Mouse (Mus musculus) midbrain, embryonic 14.5 days (tissue): ENCODE results near the gene Miip. TPM values are rescaled to one million over a fixed set of nuclear protein-coding genes. Genes with fewer than 3 reads are reported as not detected.
"Not testable (repeated sequence)": the region's sequence is repeated elsewhere in the genome, so short reads cannot be mapped to it uniquely, and the experiment has no call there.

Experiments used
- ATAC-seq: fragments of 200-750 bp; cut with Nextera tagmentation; 2 replicates; pipeline ENCODE4 v1.8.0; 2017; ENCODE audit warnings: moderate number of reproducible peaks, moderate library complexity; ENCODE audit not compliant: low FRiP score, low TSS enrichment
- DNase-seq: peaks from one replicate; pipeline ENCODE4 v3.0.0-alpha.2; 2015
- H3K27ac ChIP-seq: fragments of 300-500 bp; sonication (generic); replicated peaks from 2 replicates; pipeline ENCODE4 v1.5.1; 2014; ENCODE audit warnings: mild to moderate bottlenecking, low read depth, low read length, moderate library complexity
- H3K27me3 ChIP-seq: fragments of 300-500 bp; sonication (generic); 2 replicates; pipeline ENCODE4 v1.6.1; 2014; ENCODE audit warnings: low read length, control low read depth, mixed read lengths; ENCODE audit not compliant: control insufficient read depth, insufficient read depth
- H3K36me3 ChIP-seq: fragments of 300-500 bp; sonication (generic); 2 replicates; pipeline ENCODE4 v1.6.1; 2014; ENCODE audit warnings: low read length, control low read depth; ENCODE audit not compliant: control insufficient read depth, insufficient read depth
- H3K4me1 ChIP-seq: fragments of 300-500 bp; sonication (generic); 2 replicates; pipeline ENCODE4 v1.6.1; 2014; ENCODE audit warnings: mild to moderate bottlenecking, antibody characterized with exemption, low read length, control low read depth; ENCODE audit not compliant: control insufficient read depth, insufficient read depth
- H3K4me2 ChIP-seq: fragments of 300-500 bp; sonication (generic); 2 replicates; pipeline ENCODE4 v1.6.1; 2014; ENCODE audit warnings: mild to moderate bottlenecking, low read length, moderate library complexity
- H3K4me3 ChIP-seq: fragments of 300-500 bp; sonication (generic); replicated peaks from 2 replicates; pipeline ENCODE4 v1.5.1; 2014; ENCODE audit warnings: low read depth, low read length
- H3K9ac ChIP-seq: fragments of 300-500 bp; sonication (generic); replicated peaks from 2 replicates; pipeline ENCODE4 v1.6.1; 2014; ENCODE audit warnings: mild to moderate bottlenecking, low read length, moderate library complexity
- H3K9me3 ChIP-seq: fragments of 300-500 bp; sonication (generic); 2 replicates; pipeline ENCODE4 v1.6.1; 2016; ENCODE audit warnings: low read length, control low read depth, mixed read lengths; ENCODE audit not compliant: control insufficient read depth
- WGBS: fragments of 180-500 bp; shearing (Covaris S2); extraction: QIAGEN DNeasy Blood & Tissue Kit; methylation state at CpG from one replicate; pipeline ENCODE4 v1.1.7; 2014; 5-methylcytosine and 5-hydroxymethylcytosine counted together
- polyA plus RNA-seq: library from polyadenylated mRNA; unstranded; fragments of >200 nt; fragmentation: Nextera tagmentation; extraction: Ambion mirVana; gene quantifications from 2 replicates; pipeline ENCODE4 v1.2.1, GENCODE M21; 2014

The Miip gene
- polyA plus RNA-seq, 1 experiment from 2014 or later: 25.4 TPM

DNA sequence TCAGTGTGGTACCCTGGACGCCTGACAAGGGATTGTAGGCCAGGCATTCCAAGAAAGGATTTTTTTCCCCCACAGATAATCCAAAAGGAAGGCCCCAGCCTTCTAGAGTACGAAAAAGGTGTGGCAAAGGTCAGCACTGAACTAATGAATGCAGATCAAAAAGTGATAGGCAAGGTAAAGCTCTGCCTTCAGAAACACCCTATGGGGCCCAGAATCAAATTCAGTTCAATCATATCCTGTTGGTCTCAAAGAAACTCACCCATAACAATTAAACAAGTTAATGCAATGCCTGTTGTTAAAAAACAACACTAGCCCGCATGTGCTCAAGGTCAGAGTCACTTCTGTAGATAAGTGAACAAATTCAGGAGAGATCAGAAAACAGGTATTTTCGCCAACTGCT, 44.2 kb downstream of the Miip start:
- Histone ChIP-seq H3K4me3 (no peak overlapping the region), H3K36me3 (peaks cover 63% of the 10 kb centered on the region), H3K9me3 (peaks cover 90% of the 10 kb centered on the region), H3K9ac (no peak overlapping the region), H3K4me1 (no peaks in the 10 kb centered on the region), H3K27me3 (no peaks in the 10 kb centered on the region), H3K27ac (no peak overlapping the region), H3K4me2 (no peak overlapping the region)
- ATAC-seq: no peak
- DNase-seq: no peak
- WGBS: 94% methylated on average over 4 of the region's 4 CpGs

DNA sequence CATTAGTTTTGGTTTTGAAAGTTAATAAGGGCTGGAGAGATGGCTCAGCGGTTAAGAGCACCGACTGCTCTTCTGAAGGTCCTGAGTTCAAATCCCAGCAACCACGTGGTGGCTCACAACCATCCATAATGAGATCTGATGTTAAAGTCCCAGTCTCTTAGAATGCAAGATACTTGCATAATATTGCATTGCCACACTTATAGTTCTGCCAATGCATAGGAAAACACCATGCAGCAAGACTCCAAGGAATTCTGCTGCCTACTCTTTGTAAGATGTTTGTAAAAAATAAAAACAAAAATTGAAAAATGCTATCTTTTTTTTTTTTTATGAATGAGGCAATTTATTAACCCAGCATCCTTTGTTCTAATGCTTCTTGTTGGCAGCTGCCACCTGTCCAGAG, 47.2 kb downstream of the Miip start:
- H3K27me3 ChIP-seq, H3K27ac ChIP-seq, H3K4me3 ChIP-seq, H3K9ac ChIP-seq, H3K4me1 ChIP-seq, DNase-seq, H3K4me2 ChIP-seq, ATAC-seq: not testable (repeated sequence)
- WGBS: 82% methylated on average over 3 of the region's 3 CpGs
- peaks cover 69% of the 10 kb centered on the region for H3K9me3 ChIP-seq
- H3K36me3 ChIP-seq: peaks cover 37% of the 10 kb centered on the region

DNA sequence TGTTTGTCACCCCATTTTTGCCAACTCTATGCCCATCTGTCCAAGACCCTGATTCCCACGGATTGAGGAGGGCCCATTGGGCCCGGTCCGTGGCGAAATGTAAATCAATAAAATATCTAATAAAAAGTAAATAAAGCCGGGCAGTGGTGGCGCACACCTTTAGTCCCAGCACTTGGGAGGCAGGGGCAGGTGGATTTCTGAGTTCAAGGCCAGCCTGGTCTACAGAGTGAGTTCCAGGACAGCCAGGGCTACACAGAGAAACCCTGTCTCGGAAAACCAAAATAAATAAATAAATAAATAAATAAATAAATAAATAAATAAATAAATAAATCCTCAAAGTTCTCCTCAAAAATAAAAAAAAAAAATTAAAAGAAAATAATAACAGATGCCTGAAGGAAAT, 49.0 kb downstream of the Miip start:
- peaks cover 22% of the 10 kb centered on the region for H3K36me3 ChIP-seq
- not testable (repeated sequence) for H3K4me3 ChIP-seq, H3K4me1 ChIP-seq, H3K27ac ChIP-seq, H3K4me2 ChIP-seq, H3K9ac ChIP-seq, ATAC-seq, H3K27me3 ChIP-seq, DNase-seq
- H3K9me3 ChIP-seq: peaks cover 61% of the 10 kb centered on the region
- WGBS: 85% methylated on average over 7 of the region's 7 CpGs

DNA sequence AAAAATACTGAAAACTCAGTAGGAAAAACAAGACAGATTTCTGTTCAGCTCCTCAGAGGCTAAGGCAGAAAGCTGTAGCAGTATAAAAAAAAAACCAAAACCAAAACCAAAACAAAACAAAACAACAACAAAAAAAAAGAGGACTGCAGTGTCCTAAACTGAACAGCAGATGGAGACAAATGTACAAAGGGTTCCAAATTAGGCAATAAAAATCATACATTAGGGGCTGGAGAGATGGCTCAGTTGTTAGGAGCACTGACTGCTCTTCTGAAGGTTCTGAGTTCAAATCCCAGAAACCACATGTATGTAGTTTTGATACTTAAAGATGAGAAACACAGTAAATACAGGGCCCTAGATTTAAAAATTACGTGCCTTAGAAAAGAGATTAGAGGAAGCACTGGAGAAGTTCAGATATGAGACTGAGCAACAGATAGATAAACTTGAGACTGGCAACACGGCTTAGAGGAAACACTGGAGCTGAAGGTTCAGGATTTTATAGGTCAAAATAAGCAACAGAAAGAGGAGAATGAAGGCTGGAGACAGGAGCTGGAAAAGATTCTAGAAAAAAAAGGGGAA, 53.9 kb downstream of the Miip start:
- Histone ChIP-seq H3K36me3 (no peaks in the 10 kb centered on the region), H3K9me3 (peaks cover 16% of the 10 kb centered on the region), H3K9ac (no peak overlapping the region), H3K4me1 (no peaks in the 10 kb centered on the region), H3K4me2 (no peak overlapping the region), H3K27ac (no peak overlapping the region), H3K27me3 (no peaks in the 10 kb centered on the region), H3K4me3 (no peak overlapping the region)
- ATAC-seq: no peak
- 88% methylated on average over 2 of the region's 2 CpGs for WGBS
- no peak for DNase-seq

DNA sequence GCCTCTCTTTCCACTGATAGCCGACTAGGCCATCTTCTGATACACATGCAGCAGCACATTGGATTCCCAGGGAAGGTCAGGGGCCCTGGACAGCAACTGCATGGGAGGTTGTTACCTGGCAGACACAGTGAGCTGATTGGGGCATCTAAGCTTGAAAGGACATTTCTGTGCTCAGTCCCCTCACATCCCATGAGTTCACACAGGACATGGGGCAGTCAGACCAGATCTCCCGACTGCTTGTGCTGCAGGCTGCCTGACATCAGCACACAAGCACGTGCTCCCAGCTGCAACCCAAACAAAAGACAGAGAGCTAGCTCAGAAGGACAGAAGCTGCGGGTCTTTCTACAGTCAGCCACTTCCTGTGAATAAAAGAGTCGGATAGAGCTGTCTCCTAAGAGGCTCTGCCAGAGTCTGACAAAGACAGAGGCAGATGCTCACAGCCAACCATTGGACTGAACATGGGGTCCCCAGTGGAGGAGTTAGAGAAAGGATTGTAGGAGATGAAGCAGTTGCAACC, 55.3 kb downstream of the Miip start:
- 48% methylated on average over 5 of the region's 5 CpGs for WGBS
- ATAC-seq: no peak

More for the DNA sequence above, 55.3 kb downstream of the Miip start:
- Histone ChIP-seq H3K36me3 (no peaks in the 10 kb centered on the region), H3K27ac (no peak overlapping the region), H3K27me3 (no peaks in the 10 kb centered on the region), H3K4me2 (no peak overlapping the region), H3K9me3 (peaks cover 15% of the 10 kb centered on the region), H3K4me1 (no peaks in the 10 kb centered on the region), H3K9ac (no peak overlapping the region), H3K4me3 (no peak overlapping the region)
- no peak for DNase-seq

Other genes starting within 250 kb of the Miip start
- gene Zfp979, start 226.3 kb downstream of the Miip start, polyA plus RNA-seq: 1.8 and 3.6 TPM in 2 replicates
- gene Zfp534, start 166.3 kb downstream of the Miip start, polyA plus RNA-seq: not detected in 2 replicates
- 4.5 and 4.8 TPM in 2 replicates for gene Zfp984, start 59.0 kb downstream of the Miip start, polyA plus RNA-seq
- gene Zfp933, start 20.4 kb downstream of the Miip start, polyA plus RNA-seq: 8.7 and 10.9 TPM in 2 replicates
- gene Fv1, start 163 bp upstream of the Miip start, polyA plus RNA-seq: 4.9 and 8.7 TPM in 2 replicates
- 56.9 and 77.2 TPM in 2 replicates for gene Mfn2, start 35.9 kb upstream of the Miip start, polyA plus RNA-seq
- gene Plod1, start 68.0 kb upstream of the Miip start, polyA plus RNA-seq: 13.5 and 20.7 TPM in 2 replicates
- 15.5 and 15.8 TPM in 2 replicates for gene 2510039O18Rik, start 72.1 kb upstream of the Miip start, polyA plus RNA-seq
- not detected in 2 replicates for gene Nppb, start 117.0 kb upstream of the Miip start, polyA plus RNA-seq
- gene Nppa, start 131.9 kb upstream of the Miip start, polyA plus RNA-seq: 2.9 and 4.1 TPM in 2 replicates
- 26.4 and 26.9 TPM in 2 replicates for gene Clcn6, start 170.0 kb upstream of the Miip start, polyA plus RNA-seq
- gene Mthfr, start 170.3 kb upstream of the Miip start, polyA plus RNA-seq: 16.9 and 25.4 TPM in 2 replicates
- gene Agtrap, start 219.2 kb upstream of the Miip start, polyA plus RNA-seq: 3.7 and 6.3 TPM in 2 replicates